Mouse (Mus musculus): Measurements from ENCODE around the gene Adm. TPM values are rescaled to one million over a fixed set of nuclear protein-coding genes. Genes with fewer than 3 reads are reported as not detected.
"Not testable (repeated sequence)": the region's sequence is repeated elsewhere in the genome, so short reads cannot be mapped to it uniquely, and the experiment has no call there.

Gene Adm
- 10 to 100 TPM in 1 of 2 experiments, 1 to 10 TPM in 1; 8.5 to 11.4 TPM for total RNA-seq (2021)
- long read RNA-seq, experiment 1, transcript Adm-201 (4 exons, 1,390 nt), result major isoform, 16 of 17 reads
- long read RNA-seq, experiment 1, partial matches to known transcripts, result 1 of 17 reads
- long read RNA-seq, experiment 1, other reads (novel, unspliced or antisense), result 0 of 17 reads
- long read RNA-seq, experiment 2, transcript Adm-201 (4 exons, 1,390 nt), result major isoform, 14 of 17 reads
- long read RNA-seq, experiment 2, partial matches to known transcripts, result 2 of 17 reads
- long read RNA-seq, experiment 2, other reads (novel, unspliced or antisense), result 1 of 17 reads

GRCm38 (mm10) chr7:110627486-110628272 is at the start of gene Adm:
TSS of gene Adm (plus strand) at chr7:110627661.
- DNase-seq (ENCODE audit: low spot score in 2 of 2), result peak; percentile 59 to 83

GRCm38 (mm10) chr7:110583705-110584104 is 43.8 kb upstream of the Adm start:
- DNase-seq (ENCODE audit: low spot score in 2 of 2), result no peak

GRCm38 (mm10) chr7:110584159-110584558 is 43.3 kb upstream of the Adm start:
- DNase-seq (ENCODE audit: low spot score in 2 of 2), result no peak

- no peak for DNase-seq (ENCODE audit: low spot score in 2 of 2)
Measured at GRCm38 (mm10) chr7:110585250-110585649, 42.2 kb upstream of the Adm start.

GRCm38 (mm10) chr7:110587721-110588120 is 39.7 kb upstream of the Adm start:
- no peak for DNase-seq (ENCODE audit: low spot score in 2 of 2)

GRCm38 (mm10) chr7:110593991-110594390 is 33.5 kb upstream of the Adm start:
- not testable (repeated sequence) for DNase-seq (ENCODE audit: low spot score in 2 of 2)

- no peak for DNase-seq (ENCODE audit: low spot score in 2 of 2)
Measured at GRCm38 (mm10) chr7:110597141-110597540, 30.3 kb upstream of the Adm start.

- DNase-seq (ENCODE audit: low spot score in 2 of 2), result no peak
Measured at GRCm38 (mm10) chr7:110605476-110605875, 22.0 kb upstream of the Adm start.

GRCm38 (mm10) chr7:110606906-110607305 is 20.6 kb upstream of the Adm start:
- no peak for DNase-seq (ENCODE audit: low spot score in 2 of 2)

- DNase-seq (ENCODE audit: low spot score in 2 of 2), result no peak
Measured at GRCm38 (mm10) chr7:110613381-110614132, 13.9 kb upstream of the Adm start.

- DNase-seq (ENCODE audit: low spot score in 2 of 2), result peak; percentile 58 to 76
Measured at GRCm38 (mm10) chr7:110614133-110615063, 13.1 kb upstream of the Adm start, which contains the start of gene Sbf2. TSS of gene Sbf2 (minus strand) at chr7:110614922.

GRCm38 (mm10) chr7:110615151-110615631 is 12.3 kb upstream of the Adm start:
- DNase-seq (ENCODE audit: low spot score in 2 of 2), result peak in 1 of 2 experiments; percentile 52

GRCm38 (mm10) chr7:110615792-110616191 is 11.7 kb upstream of the Adm start:
- DNase-seq (ENCODE audit: low spot score in 2 of 2), result no peak

- DNase-seq (ENCODE audit: low spot score in 2 of 2), result no peak
Measured at GRCm38 (mm10) chr7:110619086-110619611, 8.3 kb upstream of the Adm start.

- DNase-seq (ENCODE audit: low spot score in 2 of 2), result no peak
Measured at GRCm38 (mm10) chr7:110624067-110624466, 3.4 kb upstream of the Adm start.

GRCm38 (mm10) chr7:110624961-110625360 is 2.5 kb upstream of the Adm start:
- DNase-seq (ENCODE audit: low spot score in 2 of 2), result no peak

GRCm38 (mm10) chr7:110625489-110625888 is 2.0 kb upstream of the Adm start:
- no peak for DNase-seq (ENCODE audit: low spot score in 2 of 2)

- no peak for DNase-seq (ENCODE audit: low spot score in 2 of 2)
Measured at GRCm38 (mm10) chr7:110626186-110627098, 1.0 kb upstream of the Adm start.

GRCm38 (mm10) chr7:110627099-110627482 is 370 bp upstream of the Adm start:
- DNase-seq (ENCODE audit: low spot score in 2 of 2), result peak in 1 of 2 experiments; percentile 31

Measured in gastrocnemius, postnatal 4 days (tissue).